Mouse (Mus musculus) embryo, embryonic 10.5 days (tissue): ENCODE results near the gene Slc45a3.

Experiments used
- DNase-seq: peaks from one replicate; pipeline ENCODE4 v3.0.0-alpha.2; 2015; ENCODE audit warnings: low spot score

Slc45a3 gene

GRCm38 (mm10) chr1:131995062-131995461 lies 32.3 kb downstream of the Slc45a3 start:
- DNase-seq, result peak; percentile 74

DNA sequence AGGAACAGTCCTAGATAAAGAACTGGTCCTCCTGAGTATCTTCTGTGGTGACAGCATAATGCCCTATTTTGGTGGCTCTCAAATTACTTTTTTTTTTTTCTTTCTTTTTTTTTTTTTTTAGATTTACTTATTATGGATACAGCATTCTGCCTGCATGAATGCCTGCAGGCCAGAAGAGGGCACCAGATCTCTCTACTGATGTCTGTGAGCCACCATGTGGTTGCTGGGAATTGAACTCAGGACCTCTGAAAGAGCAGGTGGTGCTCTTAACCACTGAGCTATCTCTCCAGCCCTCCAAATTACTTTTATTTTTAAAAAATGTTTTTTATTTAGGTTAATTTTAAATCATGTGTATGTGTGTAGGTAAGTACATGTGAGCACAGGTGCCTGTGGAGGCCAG lies 37.7 kb downstream of the Slc45a3 start:
- no peak for DNase-seq

- no peak for DNase-seq
Measured at GRCm38 (mm10) chr1:132001880-132002330, 39.1 kb downstream of the Slc45a3 start.

- no peak for DNase-seq
Measured at GRCm38 (mm10) chr1:132003111-132003510, 40.3 kb downstream of the Slc45a3 start.

GRCm38 (mm10) chr1:132003817-132004216 lies 41.0 kb downstream of the Slc45a3 start:
- no peak for DNase-seq

DNA sequence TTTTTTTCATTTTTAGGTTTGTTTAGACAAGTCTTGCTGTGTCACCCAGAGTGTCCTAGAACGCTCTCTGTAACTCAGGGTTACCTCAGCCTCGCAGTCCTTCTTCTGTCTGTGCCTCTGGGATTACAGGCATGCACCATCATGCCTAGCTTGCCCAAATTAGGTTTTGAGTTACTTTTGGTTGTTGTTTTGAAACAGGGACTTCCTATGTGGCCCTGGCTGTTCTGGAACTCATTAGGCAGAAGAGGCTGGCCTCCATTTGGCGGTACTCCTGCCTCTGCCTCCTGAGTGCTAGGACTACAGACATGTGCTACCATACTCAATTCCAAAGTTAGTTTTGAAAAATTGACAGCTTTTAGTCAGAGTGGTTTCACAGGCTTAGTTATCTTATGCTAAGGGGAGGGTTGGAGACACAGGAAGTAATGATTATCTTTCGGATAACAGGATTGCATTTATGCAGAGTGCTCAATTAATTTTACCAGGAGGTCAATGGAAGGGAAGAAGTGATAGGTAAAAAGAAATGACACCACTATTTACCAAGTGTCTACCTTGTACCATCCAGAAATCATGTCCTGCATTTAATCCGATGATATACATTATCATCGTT lies 41.9 kb downstream of the Slc45a3 start:
- no peak for DNase-seq

- DNase-seq, result no peak
Measured at GRCm38 (mm10) chr1:132005466-132005865, 42.7 kb downstream of the Slc45a3 start.

GRCm38 (mm10) chr1:132006046-132006445 lies 43.3 kb downstream of the Slc45a3 start:
- DNase-seq, result no peak

DNA sequence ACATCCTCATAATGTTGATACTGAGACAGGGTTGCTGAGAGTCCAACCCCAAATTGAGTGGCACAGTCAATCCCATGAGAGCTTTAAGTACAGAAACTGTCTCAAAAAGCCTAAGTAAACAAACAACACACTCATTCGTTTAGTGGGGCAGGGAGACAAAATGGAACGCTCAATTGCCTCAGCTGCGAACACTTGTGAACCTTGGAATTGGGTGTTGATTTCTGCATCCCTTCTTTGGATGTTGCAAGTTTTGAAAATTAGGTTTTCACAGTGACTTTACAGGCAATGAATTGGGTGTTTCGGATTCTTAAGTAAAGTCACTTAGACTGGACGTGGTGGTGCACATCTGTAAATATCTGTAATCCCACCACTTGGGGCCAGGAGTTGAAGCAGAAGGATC lies 44.0 kb downstream of the Slc45a3 start:
- DNase-seq, result peak; percentile 33

GRCm38 (mm10) chr1:132007282-132007815 lies 44.6 kb downstream of the Slc45a3 start, which contains the start of gene Elk4:
Gene Elk4, plus strand, starts transcription at chr1:132007607.
- DNase-seq, result peak; percentile 93

DNA sequence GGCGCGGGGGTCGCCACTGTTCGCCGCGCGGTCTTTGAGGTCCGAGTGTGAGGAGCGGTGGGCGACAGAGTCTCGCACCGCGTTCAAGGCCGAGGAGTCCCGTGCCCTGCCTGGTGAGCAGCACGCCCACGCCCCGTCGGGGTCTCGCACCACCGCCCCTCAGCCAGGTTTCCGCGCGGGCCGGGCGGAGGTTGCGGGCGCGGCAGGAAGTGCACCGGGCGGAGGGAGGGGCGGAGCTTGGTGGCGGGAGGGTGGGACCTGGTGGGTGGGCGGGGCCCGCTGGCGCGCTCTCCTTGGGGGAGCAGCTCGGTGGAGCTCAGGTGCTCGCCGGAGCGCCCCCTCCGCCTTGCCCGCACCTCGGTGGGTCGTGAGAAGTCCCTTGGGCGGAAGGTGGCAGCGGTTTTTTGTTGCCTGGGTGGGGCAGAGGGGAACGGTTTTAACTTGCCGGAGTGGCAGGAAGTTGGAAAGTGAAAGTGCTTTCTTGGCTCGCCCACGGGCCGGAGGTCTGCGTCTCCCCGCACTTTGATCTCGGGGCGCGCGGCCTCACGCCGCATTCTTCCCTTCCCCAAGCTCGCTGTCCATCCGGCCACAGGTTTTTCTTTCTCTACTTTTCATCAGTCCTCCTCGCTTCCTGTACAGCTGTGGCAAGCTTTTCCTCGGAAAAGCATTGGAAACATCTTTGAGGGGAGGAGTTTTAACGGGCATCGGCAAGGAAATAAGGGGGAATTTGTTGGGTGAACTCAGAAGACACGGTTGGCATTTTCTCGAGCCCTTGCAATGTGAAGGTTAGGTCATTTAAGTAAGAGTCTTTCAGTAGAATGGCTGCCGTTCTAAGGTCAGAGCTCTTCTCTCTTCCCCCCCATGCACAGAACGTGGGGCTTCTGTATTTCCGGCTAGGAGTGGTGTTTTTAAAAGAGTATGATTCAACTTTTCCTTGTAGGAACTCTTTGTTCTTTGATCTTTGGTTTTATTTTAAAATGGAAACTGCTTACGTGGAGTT lies 45.4 kb downstream of the Slc45a3 start:
- DNase-seq, result peak; percentile 90

- DNase-seq, result no peak
Measured at GRCm38 (mm10) chr1:132008881-132009644, 46.3 kb downstream of the Slc45a3 start.

DNA sequence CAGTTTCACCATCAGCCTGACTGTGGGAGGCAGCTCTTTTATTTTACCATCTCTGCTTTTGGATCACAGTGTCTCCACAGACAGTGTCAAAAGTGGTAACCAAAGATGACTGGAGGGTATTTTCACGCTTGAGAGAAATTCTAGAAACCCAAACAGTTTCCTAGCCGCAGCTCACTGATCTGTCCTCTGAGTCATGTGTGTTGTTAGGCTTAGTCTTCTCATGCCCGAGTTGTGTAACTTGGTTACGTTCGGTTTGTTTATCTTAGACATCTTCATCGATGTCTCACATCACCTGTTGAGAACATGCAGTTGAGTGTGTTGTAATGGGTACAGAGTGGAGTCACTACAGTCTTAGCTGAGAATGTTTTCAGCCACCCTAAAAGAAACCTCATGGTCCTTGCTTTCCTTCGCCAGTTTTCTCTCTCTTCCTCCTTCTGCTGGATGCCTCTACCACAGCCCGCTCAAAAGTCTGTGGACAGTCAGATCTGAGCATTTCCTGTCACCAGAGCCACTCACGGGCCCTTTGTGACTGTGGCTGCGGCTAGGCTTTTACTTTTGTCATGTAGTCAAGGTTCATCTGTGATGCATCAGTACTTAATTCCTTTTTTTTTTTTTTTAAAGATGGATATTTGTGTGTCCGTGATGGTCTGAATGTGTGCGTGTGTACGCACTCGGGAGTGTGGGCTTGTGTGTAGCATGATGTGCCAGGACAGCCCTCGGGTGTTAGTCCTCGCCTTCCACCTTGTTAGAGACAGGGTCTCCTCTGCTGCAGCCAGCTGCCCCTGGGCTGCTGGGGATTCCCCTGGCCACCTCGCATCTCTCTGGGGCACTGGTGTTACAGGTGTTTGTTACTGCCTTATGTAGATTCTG lies 48.1 kb downstream of the Slc45a3 start:
- DNase-seq, result no peak

DNA sequence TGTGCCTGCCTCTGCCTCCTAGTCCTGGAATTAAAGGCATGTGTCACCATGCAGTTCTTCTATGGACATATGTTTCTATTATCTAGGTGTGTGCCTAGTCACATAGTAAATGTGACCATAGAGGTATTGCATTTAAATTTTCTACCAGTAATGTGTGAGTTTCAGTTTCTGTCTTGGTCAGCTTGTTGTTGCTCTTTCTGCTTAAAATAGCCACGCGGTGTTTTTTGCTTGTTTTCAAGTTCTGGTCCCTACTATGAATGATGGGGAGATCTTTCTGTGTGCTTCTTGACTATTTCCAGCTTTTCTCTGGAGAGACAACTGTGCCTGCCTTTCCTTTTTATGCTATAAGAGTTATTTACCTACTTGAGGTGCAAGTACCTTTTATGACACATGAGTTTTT lies 49.0 kb downstream of the Slc45a3 start:
- no peak for DNase-seq

GRCm38 (mm10) chr1:132012861-132013260 lies 50.1 kb downstream of the Slc45a3 start:
- DNase-seq, result no peak

GRCm38 (mm10) chr1:132014800-132015199 lies 52.0 kb downstream of the Slc45a3 start:
- DNase-seq, result no peak

DNA sequence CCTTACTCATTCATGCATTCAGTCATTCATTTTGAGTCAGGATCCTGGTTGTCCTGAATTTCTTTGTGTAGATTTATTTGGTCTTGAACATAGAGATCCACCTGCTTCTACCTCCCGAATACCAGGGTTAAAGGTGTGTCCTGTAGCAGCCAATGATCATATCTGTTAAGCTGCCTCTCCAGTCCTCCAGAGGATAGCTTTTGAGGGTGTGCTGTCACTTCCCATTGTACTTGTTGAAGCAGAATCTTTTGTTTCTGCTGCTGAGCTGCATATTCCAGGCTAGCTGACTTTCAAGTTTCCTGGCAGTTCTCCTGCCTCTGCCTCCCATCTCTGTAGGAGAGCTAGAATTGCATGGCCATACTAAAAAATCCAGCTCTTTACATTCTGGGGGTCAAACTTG lies 53.9 kb downstream of the Slc45a3 start:
- DNase-seq, result no peak

GRCm38 (mm10) chr1:132019876-132020275 lies 57.1 kb downstream of the Slc45a3 start:
- no peak for DNase-seq

GRCm38 (mm10) chr1:132022107-132022506 lies 59.3 kb downstream of the Slc45a3 start:
- DNase-seq, result no peak

GRCm38 (mm10) chr1:132026925-132027646 lies 64.3 kb downstream of the Slc45a3 start:
- DNase-seq, result no peak
